Mouse (Mus musculus) thymus, postnatal 25 days (tissue): ENCODE results near the gene Syndig1l.
A peak's percentile ranks its signal among the peaks of the same experiment; 100 is the strongest.

Source experiments
- DNase-seq: peaks from one replicate; pipeline ENCODE4 v3.0.0; 2022

The Syndig1l gene

DNA sequence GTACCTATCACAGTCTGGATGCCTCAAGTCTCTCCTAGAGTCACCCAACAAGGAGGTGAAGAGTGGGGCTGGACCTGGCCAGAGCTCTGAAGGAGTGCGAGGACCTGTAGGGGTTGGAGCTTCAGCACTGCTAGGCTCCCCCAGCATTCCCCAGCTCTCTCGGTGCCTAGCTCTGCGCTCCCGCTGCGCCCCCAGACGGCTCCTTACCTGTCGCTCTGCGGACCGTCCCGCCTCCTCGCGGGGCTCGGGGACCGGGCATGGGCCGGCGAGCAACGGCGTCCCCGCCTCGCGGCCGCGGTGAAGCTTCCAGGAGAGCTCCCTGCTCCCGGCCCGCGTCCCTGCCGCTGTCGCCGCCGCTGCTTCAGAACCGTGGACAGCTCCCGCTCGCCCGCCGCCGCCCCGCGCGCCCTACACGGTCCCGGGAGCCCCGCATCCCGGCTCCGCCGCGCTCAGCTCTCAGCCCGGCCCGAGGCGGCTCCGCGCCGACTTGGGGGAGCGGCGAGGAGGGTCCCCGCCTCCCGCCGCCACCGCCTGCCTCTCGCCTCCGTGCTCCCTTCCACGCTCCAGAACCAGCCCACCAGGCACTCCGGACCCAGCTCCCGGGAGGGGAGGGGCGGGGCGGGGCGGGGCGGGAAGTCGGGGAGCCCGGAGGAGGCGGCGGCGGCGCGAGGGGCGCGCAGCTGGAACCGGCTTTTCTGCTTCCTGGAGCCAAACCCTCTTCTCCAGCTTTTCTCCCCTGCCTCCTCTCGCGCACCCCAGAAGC lies at the start of gene Syndig1l:
Gene Syndig1l (minus strand): TSS at position 513 of the 763 bp plus-strand sequence.
- DNase-seq = peak; percentile 77

DNA sequence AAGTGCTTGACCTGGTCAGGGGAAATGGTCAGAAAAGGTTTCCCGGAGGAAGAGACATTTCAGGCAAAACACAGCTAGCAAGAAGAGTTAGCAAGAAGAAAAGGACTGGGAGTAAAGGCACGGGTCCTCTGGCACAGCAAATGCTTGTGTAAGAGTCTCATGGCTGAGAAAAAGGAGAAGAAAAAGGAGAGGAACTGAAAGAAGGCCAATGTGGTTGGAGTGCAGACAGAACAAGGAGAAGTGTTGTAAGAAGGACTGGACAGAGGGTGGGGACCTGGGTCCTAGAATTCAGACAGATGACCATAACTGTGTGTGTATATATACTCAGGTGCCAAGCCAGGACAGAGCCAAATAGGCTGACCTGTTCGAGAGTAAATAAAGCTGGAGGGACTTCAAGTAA lies 49.5 kb upstream of the Syndig1l start:
- no peak for DNase-seq

- no peak for DNase-seq
Measured at GRCm38 (mm10) chr12:84745700-84746099, 47.1 kb upstream of the Syndig1l start.

DNA sequence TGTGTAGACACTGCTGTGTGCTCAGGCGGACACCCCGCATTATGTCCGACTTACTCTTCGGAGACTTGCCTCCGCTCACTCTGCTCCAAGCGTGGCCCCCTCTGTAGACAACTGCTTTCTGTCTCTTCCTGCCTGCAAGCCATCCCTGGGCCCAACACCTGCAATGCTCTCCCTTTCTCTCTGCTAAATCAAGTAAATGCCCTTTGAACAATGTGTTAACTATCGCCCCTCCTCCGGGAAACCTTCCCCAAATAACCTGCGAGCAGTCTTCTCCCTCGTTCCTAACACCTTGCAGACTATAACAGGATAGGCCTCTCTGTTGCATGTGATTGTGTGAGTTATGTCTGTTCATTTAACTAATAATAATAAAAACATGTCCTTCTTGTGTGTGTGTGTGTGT lies 44.9 kb upstream of the Syndig1l start:
- DNase-seq = no peak

DNA sequence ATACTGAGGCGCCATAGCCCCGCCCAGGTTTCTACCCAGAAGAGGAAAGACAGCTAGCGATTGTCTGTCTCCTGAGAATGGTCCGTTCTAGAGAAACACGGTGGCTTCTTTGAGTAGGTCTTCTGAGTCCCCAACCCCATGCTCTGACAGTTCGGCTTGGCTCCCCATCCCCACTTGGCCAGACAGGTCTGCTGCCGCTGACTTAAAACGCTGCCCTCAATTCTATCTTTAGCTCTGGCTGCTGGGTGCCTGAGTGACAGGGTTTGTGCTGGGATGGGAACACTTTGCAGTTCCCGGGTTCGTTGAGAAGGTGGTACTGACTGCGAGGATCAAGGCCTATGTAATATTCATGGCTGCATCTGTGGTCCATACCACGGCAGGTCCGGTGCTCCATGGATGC lies 34.7 kb upstream of the Syndig1l start:
- DNase-seq = no peak

DNA sequence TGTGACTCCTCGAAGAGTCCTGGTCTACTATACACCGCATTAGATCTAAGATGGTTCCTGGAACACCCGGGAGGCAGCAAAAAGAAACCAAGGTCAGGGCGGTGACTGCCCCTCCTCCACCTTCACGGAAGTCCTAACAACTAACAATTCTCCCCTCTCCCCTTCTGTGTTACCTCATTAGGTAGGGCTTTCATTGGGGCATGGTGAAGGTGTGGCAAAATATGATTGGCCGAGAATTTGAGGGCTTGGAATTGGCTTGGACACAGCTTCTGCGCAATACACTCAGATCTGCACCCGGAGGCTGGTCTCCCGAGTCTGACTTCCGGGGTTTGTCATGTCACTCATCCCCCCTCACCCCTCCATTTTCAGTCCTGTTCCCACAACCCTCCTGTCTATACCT lies 29.8 kb upstream of the Syndig1l start:
- DNase-seq = no peak

DNA sequence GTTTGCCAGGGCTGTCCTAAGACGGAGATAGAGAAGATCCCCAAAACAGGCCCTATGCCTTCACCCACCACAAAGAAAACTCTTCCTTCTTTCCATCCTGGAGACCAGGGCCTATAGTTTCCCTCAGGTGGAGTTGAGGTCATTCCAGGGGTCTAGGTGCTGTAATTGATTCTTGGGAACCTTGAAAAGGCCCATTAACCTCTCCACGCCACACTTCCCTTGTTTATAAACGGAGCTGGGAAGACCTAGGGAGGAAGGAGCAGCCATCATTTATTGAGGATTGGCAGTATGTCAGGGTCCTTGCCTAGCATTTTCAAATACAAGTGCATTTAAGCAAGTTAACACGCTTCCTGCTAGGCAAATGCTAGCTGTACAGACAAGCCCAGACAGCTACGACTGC lies 28.8 kb upstream of the Syndig1l start:
- no peak for DNase-seq

DNA sequence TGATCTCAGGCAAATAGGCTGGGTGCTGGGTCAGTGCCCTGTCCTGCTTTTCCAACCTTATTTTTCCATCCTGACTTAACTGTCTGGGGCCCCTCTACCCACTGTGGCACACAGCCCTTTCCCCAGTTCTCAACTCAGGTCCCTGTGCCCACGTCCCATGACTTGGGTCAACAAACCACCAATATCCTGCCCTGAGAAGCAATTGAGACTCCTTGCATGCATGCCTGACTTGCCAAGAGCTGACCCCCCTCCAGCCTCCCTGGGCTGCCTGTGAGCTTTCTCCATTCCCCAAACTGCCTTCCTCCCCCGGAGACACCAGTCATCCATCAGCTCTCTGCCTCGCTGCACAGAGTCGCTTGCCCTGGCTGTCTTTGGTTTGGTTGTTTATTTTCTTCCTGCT lies 28.4 kb upstream of the Syndig1l start:
- no peak for DNase-seq

- no peak for DNase-seq
Measured at GRCm38 (mm10) chr12:84726391-84726790, 27.8 kb upstream of the Syndig1l start.

- no peak for DNase-seq
Measured at GRCm38 (mm10) chr12:84718462-84719244, 20.0 kb upstream of the Syndig1l start.

DNA sequence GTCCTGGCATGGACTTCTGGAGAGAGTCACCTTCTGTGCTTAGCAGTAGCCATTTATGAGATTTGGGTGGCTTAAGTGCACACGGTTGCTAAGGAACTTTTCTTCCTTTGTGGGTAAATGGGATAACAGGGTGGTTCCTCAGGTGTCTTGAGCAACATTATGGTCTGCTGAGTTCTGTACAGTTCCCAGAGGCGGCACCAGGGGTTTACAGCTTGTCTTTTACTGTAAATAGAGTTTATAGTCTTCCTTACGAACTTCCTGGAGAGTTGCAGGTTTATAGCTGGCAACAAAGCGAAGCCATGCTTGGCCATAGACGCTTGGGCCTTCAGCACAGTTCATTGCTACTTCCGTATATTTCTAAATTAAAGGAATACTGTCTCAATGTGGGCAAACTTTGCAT lies 15.9 kb upstream of the Syndig1l start:
- DNase-seq = no peak

DNA sequence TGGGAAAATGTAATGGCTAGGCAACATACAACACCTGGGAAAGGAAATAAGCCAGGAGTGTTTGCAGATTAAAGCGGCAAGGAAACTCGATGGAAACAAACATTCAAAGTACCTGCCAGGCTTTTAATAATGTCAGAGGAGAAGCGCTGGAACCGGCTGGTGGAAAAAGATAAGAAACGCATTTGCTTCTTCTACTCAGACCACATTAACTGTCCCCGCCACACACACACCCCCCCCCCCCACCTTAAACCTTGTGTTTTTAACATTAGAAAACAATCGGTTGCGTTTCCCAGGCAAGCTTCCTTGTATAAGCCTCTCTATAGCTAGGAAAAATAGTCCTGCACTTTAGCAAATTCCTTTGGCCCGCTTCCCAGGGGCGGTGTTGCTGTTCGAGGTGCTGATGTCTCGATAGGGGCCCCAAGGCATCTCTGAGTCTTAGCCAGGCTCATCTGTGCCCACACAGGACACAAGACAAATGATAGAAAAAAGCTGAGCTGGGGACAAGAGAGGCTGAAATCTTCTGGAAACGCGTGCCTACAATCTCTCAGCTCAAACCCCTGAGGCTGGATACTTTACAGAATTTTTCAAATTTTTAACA lies 11.3 kb upstream of the Syndig1l start:
- no peak for DNase-seq

DNA sequence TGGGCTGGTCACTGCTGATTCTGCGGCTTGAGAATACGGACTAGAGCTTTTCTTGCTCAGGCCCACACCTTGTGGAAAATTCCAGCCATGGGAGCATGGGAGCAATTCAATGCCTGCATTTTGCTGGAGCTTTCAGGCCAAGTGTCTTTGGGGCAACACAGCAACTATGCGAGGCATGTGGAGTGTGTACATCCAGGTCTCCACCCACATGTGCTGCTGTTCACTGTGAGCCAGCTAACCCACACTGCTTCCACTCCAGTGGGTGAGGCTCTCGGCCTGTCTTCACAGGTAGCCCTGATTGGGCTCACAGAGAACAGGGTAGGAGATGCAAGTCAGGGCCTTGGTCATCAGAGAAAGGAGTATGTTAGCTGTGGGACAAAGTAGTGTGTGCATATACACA lies 9.2 kb upstream of the Syndig1l start:
- no peak for DNase-seq

- no peak for DNase-seq
Measured at GRCm38 (mm10) chr12:84706886-84707285, 8.3 kb upstream of the Syndig1l start.

GRCm38 (mm10) chr12:84702586-84702985 lies 4.0 kb upstream of the Syndig1l start:
- no peak for DNase-seq

DNA sequence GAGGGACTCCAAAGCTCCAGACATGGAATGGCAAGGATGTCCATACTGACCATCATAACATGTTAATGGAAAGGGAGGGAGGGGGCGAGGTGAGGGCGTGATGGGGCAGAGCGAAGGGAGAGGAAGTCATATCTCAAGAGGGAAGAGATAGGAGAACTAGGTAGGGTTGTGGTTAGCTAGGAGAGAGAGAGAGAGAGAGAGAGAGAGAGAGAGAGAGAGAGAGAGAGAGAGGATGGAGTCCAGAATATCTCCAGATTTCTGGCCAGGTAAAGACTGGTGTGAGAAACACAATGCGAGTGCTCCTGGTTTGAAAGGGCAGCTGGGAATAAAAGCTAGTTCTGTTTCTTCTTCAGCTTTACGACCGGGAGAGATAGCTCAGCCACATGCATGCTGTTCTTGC lies 6.5 kb downstream of the Syndig1l start:
- DNase-seq = no peak

GRCm38 (mm10) chr12:84691347-84691746 lies 7.3 kb downstream of the Syndig1l start:
- peak; percentile 20 for DNase-seq

DNA sequence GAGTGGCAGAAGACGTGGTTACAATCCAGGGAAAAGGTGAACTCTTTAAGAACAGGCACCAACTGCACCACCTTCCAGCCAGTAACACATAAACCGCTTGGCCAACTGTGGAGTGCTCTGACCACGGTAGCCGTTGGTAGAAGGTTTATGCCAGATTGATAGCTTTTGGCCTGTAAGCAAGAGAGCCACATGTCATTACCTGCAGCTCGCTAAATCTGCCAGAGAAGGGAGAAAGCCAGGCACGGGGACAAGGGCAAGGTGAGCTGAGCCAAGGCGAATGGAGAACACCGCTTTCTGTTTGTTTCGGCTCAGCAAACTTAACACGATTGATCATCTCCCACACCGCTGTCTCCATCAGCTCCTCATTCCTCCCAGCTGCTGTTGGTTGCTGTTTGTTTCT lies 9.6 kb downstream of the Syndig1l start:
- no peak for DNase-seq

DNA sequence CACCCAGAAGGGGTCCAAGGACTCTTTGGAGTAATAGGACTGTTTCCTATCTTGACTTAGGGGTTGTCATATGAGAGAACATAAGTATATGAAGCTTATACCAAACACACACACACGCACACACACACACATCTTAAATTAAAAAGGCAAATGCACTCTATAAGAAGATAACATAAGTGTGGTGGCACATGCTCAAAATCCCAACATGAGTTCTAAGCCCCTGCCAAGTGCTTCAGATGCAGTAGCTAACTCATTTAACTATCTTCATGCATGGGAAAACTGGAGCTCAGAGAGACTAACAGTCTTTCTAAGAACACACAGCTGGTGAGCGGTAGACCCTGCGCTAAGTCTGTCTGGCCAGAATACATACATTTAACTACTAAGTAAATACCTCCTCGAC lies 11.1 kb downstream of the Syndig1l start:
- DNase-seq = no peak

- no peak for DNase-seq
Measured at GRCm38 (mm10) chr12:84686176-84686575, 12.5 kb downstream of the Syndig1l start.

DNA sequence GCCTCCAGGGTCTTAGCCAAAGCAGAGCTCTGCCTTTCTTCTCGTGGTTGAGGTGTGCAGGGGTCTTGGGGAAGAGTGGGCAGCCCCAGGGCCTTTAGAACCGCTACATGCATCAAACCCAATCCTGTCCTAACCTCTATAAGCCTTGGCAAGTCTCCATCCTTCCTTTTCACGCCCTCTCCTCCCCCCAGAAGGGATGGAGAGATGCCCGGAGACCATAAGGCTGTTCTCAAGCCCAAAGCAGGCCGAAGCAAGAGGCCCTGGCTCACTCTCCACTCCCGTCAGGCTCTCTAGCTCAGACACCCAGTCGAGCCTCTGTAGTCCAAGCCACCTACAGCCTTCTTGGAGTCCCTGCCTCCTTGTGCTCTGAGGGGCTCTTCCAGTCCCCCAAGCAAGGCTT lies 14.1 kb downstream of the Syndig1l start:
- no peak for DNase-seq

DNA sequence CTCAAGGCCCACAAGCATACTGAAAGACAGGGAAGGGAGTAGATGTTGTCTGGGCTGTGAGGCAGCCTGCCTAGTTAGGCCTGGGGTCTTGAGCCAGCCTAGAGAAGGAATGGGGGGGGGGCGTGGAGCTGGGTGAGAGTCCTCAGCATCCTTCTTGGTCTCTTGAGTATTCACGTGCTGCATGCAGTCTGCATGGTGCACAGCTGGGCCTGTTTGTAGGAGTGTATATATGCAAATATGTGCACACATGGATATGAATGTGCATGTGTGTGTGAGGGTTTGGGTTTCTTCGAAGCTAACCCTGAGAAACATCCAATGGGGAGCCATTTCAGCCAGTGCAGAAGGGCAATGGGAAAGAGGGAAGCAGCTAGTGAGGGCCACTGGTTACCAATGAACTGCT lies 22.6 kb downstream of the Syndig1l start:
- no peak for DNase-seq

DNA sequence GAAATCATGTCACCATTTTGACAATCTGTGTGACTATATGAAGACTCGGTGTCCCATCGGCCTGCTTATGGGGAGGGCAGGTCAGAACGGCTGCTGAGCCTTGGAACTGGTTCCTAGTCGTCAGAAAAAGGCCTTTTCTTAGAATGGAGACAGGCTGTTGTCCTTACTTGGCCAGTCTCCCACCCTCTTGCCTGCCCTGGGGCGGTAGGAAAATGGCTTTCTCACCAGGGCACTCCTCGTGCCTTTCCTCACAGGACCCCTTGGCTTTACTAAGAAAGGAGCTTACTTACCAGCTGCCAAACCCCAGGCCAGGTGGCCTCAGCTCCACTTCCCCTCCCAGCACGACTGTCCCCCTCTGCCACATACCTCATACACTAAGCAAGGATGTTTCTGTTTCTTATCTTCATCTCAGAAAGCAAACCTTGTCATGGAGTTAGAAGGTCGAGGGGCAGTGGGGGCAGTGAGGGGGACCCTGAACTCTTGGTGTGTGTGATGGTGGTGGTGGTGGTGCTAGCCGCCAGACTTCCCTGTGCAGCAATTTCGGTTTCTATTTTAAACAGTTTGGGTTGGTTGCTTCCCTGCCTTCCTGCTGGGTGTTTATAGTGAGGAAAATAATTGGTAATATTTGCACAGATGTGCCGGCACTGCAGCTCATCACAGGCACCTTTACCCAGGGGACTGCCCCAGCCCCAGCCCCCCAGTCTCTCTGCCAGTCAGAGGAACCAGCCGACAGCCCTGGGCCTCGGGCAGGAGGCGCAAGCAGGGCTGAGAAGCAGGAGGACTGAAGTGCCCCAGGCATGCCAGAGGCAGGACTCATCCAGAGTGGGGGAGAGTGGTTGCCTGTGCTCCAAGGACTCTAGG lies 23.7 kb downstream of the Syndig1l start:
- DNase-seq = peak; percentile 28
